In genomic region chr5:122217636-122218035, GRCm38 (mm10) we compare ENCODE assay signal across 16 mouse cellular contexts.
"Had no signal": no experiment of that assay in that cellular context is flagged by ENCODE, and none has a peak within 500 bp of the region (broad histone marks: within the 10 kb centered on the region; RNA-seq: fewer than 3 reads in every experiment).

No protein-coding gene starts in this region.

- H3K27me3 ChIP-seq: liver, embryonic 15.5 days; lung, embryonic 15.5 days; midbrain, embryonic 13.5 days; midbrain, embryonic 15.5 days; neural tube, embryonic 12.5 days had no signal

- H3K27ac ChIP-seq: liver, embryonic 15.5 days; lung, embryonic 15.5 days; macrophage; midbrain, embryonic 13.5 days; midbrain, embryonic 15.5 days; neural tube, embryonic 12.5 days had no signal

- H3K4me1 ChIP-seq: lung, embryonic 15.5 days; midbrain, embryonic 13.5 days; midbrain, embryonic 15.5 days; neural tube, embryonic 12.5 days had no signal

- ATAC-seq: liver, postnatal 0 days; lung, postnatal 0 days; midbrain, embryonic 13.5 days; midbrain, embryonic 15.5 days had no signal

- H3K4me2 ChIP-seq: liver, embryonic 15.5 days; lung, embryonic 15.5 days; midbrain, embryonic 11.5 days; midbrain, embryonic 13.5 days; midbrain, embryonic 15.5 days; neural tube, embryonic 12.5 days had no signal

- H3K9ac ChIP-seq: liver, embryonic 15.5 days; liver, postnatal 0 days; lung, embryonic 15.5 days; midbrain, embryonic 13.5 days; midbrain, embryonic 15.5 days; neural tube, embryonic 12.5 days had no signal

- DNase-seq: liver, postnatal 0 days; lung, adult 2 months; lung, postnatal 14 days; right cerebral cortex, postnatal 14 days; thymus, adult 18-20 months; thymus, postnatal 14 days; thymus, postnatal 36 days had no signal

- H3K36me3 ChIP-seq: liver, embryonic 15.5 days; lung, embryonic 15.5 days; midbrain, embryonic 13.5 days; midbrain, embryonic 15.5 days; neural tube, embryonic 12.5 days had no signal

- H3K4me3 ChIP-seq: liver, embryonic 15.5 days; lung, embryonic 15.5 days; megakaryocyte, embryonic 14.5 days; midbrain, embryonic 13.5 days; midbrain, embryonic 15.5 days; neural tube, embryonic 12.5 days had no signal

- H3K9me3 ChIP-seq: liver, embryonic 15.5 days; lung, embryonic 15.5 days; megakaryocyte, embryonic 14.5 days; midbrain, embryonic 13.5 days; midbrain, embryonic 15.5 days; neural tube, embryonic 12.5 days had no signal
